Mouse (Mus musculus): ENCODE results near the gene Clic6. TPM values are rescaled to one million over a fixed set of nuclear protein-coding genes. Genes with fewer than 3 reads are reported as not detected.

The Clic6 gene
- total RNA-seq, 2 experiments from 2014 or later = 0.12 to 0.30 TPM

Other genes starting within 250 kb of the Clic6 start
- gene Kcne2, start 193.3 kb upstream of the Clic6 start, total RNA-seq (2021) = not detected
- gene Smim11, start 184.4 kb upstream of the Clic6 start, total RNA-seq (2021) = 10 to 100 TPM; 50.7 to 53.0 TPM
- gene Fam243, start 164.3 kb upstream of the Clic6 start, total RNA-seq (2021) = not detected
- gene Kcne1, start 126.3 kb upstream of the Clic6 start, total RNA-seq (2021) = not detected
- 10 to 100 TPM; 21.7 to 22.2 TPM for gene Rcan1, start 14.9 kb upstream of the Clic6 start, total RNA-seq (2021)

Data from adrenal gland, postnatal 10 days (tissue).